Mouse (Mus musculus) spleen, adult 2 months (tissue): Measurements from ENCODE around the gene Zfp775.

Experiments used
- CTCF ChIP-seq: fragments of 200-500 bp; IDR thresholded peaks from 2 replicates; pipeline ENCODE4 v1.5.1; 2011; ENCODE audit warnings: mild to moderate bottlenecking, inconsistent platforms; ENCODE audit not compliant: insufficient read depth, insufficient read length, insufficient replicate concordance; ENCODE audit errors: extremely low read depth
- POLR2A ChIP-seq: fragments of 200-500 bp; IDR thresholded peaks from 2 replicates; pipeline ENCODE4 v1.6.1; 2011; ENCODE audit warnings: low read depth, low read length, inconsistent platforms

GRCm38 (mm10) chr6:48614756-48615155 is 12.9 kb downstream of the Zfp775 start:
- TF ChIP-seq POLR2A (no peak), CTCF (no peak)
